Mouse (Mus musculus): ENCODE data around the gene Fnbp1. TPM values are rescaled to one million over a fixed set of nuclear protein-coding genes. Genes with fewer than 3 reads are reported as not detected.

Gene Fnbp1
- polyA plus RNA-seq, 1 experiment from 2014 or later: 27.8 TPM

Other genes with a start within 250 kb of the Fnbp1 start
- 6.7 and 9.0 TPM in 2 replicates for gene Ptges, start 212.1 kb downstream of the Fnbp1 start, polyA plus RNA-seq (2015; fragmentation: Nextera tagmentation; extraction: Ambion mirVana)
- 30.6 and 31.1 TPM in 2 replicates for gene Tor1b, start 189.0 kb downstream of the Fnbp1 start, polyA plus RNA-seq (2015; fragmentation: Nextera tagmentation; extraction: Ambion mirVana)
- 73.9 and 74.5 TPM in 2 replicates for gene Tor1a, start 174.1 kb downstream of the Fnbp1 start, polyA plus RNA-seq (2015; fragmentation: Nextera tagmentation; extraction: Ambion mirVana)
- 53.8 TPM in 2 replicates for gene BC005624, start 159.8 kb downstream of the Fnbp1 start, polyA plus RNA-seq (2015; fragmentation: Nextera tagmentation; extraction: Ambion mirVana)
- 17.4 and 19.0 TPM in 2 replicates for gene Usp20, start 159.7 kb downstream of the Fnbp1 start, polyA plus RNA-seq (2015; fragmentation: Nextera tagmentation; extraction: Ambion mirVana)
- 33.2 and 35.3 TPM in 2 replicates for gene Gpr107, start 10.3 kb upstream of the Fnbp1 start, polyA plus RNA-seq (2015; fragmentation: Nextera tagmentation; extraction: Ambion mirVana)
- gene Ncs1, start 103.8 kb upstream of the Fnbp1 start, polyA plus RNA-seq (2015; fragmentation: Nextera tagmentation; extraction: Ambion mirVana): 22.3 and 24.3 TPM in 2 replicates
- 3.4 and 4.1 TPM in 2 replicates for gene Hmcn2, start 172.4 kb upstream of the Fnbp1 start, polyA plus RNA-seq (2015; fragmentation: Nextera tagmentation; extraction: Ambion mirVana)